Mouse (Mus musculus) stomach, embryonic 15.5 days (tissue): ENCODE measurements around the gene Dennd5a. TPM values are rescaled to one million over a fixed set of nuclear protein-coding genes. Genes with fewer than 3 reads are reported as not detected.
"Not testable (repeated sequence)": the region's sequence is repeated elsewhere in the genome, so short reads cannot be mapped to it uniquely, and the experiment has no call there.

ENCODE experiments used
- ATAC-seq: fragments of 200-750 bp; cut with Nextera tagmentation; 2 replicates; pipeline ENCODE4 v1.8.0; 2017; ENCODE audit warnings: low read depth, moderate number of reproducible peaks, moderate TSS enrichment; ENCODE audit not compliant: insufficient read depth, low FRiP score
- H3K27ac ChIP-seq: fragments of 300-500 bp; sonication (generic); 2 replicates; pipeline ENCODE4 v1.5.1; 2015; ENCODE audit warnings: mild to moderate bottlenecking, inconsistent platforms
- H3K27me3 ChIP-seq: fragments of 300-500 bp; sonication (generic); replicated peaks from 2 replicates; pipeline ENCODE4 v1.6.1; 2015; ENCODE audit warnings: inconsistent platforms
- H3K36me3 ChIP-seq: fragments of 300-500 bp; sonication (generic); 2 replicates; pipeline ENCODE4 v1.6.1; 2015; ENCODE audit warnings: inconsistent platforms
- H3K4me1 ChIP-seq: fragments of 300-500 bp; sonication (generic); 2 replicates; pipeline ENCODE4 v1.6.1; 2015; ENCODE audit warnings: inconsistent platforms
- H3K4me2 ChIP-seq: fragments of 300-500 bp; sonication (generic); 2 replicates; pipeline ENCODE4 v1.6.1; 2015; ENCODE audit warnings: mild to moderate bottlenecking, inconsistent platforms
- H3K4me3 ChIP-seq: fragments of 300-500 bp; sonication (generic); replicated peaks from 2 replicates; pipeline ENCODE4 v1.5.1; 2015; ENCODE audit warnings: inconsistent platforms
- H3K9ac ChIP-seq: fragments of 300-500 bp; sonication (generic); 2 replicates; pipeline ENCODE4 v1.6.1; 2015; ENCODE audit warnings: inconsistent platforms
- H3K9me3 ChIP-seq: fragments of 300-500 bp; sonication (generic); 2 replicates; pipeline ENCODE4 v1.6.1; 2016; ENCODE audit warnings: inconsistent platforms
- WGBS: fragments of 180-500 bp; shearing (Covaris S2); methylation state at CpG from one replicate; pipeline ENCODE4 v1.1.7; 2015; 5-methylcytosine and 5-hydroxymethylcytosine counted together
- polyA plus RNA-seq: library from polyadenylated mRNA; unstranded; fragments of >200 nt; fragmentation: Nextera tagmentation; extraction: Ambion mirVana; gene quantifications from 2 replicates; pipeline ENCODE4 v1.2.1, GENCODE M21; 2015

Dennd5a gene
- polyA plus RNA-seq, 1 experiment from 2014 or later, result 31.1 TPM

GRCm38 (mm10) chr7:109986133-109986669, 25.9 kb upstream of the Dennd5a start:
- peak; percentile 99 for ATAC-seq
- under 1% methylated on average over 43 of the region's 43 CpGs for WGBS
- Histone ChIP-seq H3K36me3 (0 out of 2 replicates have a peak, but pooled peaks cover 8% of the 10 kb centered on the region), H3K4me3 (peak overlapping the region; percentile 61), H3K4me2 (peak overlapping the region; percentile 64), H3K9ac (peak overlapping the region; percentile 49; the same call in 1 of the 2 replicates), H3K27ac (peak overlapping the region; percentile 86), H3K4me1 (no peaks in the 10 kb centered on the region; the same call in 1 of the 2 replicates), H3K9me3 (no peaks in the 10 kb centered on the region), H3K27me3 (no peaks in the 10 kb centered on the region)

- WGBS, result under 1% methylated on average over 27 of the region's 27 CpGs
- ATAC-seq, result no peak; the same call in none of the 2 replicates
These were observed 25.4 kb upstream of the Dennd5a start for GRCm38 (mm10) chr7:109985661-109986132.

GRCm38 (mm10) chr7:109984608-109985007, 24.3 kb upstream of the Dennd5a start:
- H3K27me3 ChIP-seq, H3K4me1 ChIP-seq, H3K9ac ChIP-seq, H3K9me3 ChIP-seq, ATAC-seq, H3K4me3 ChIP-seq, H3K36me3 ChIP-seq, H3K27ac ChIP-seq, H3K4me2 ChIP-seq: not testable (repeated sequence)
- WGBS, result 73% methylated on average over 5 of the region's 5 CpGs

More at GRCm38 (mm10) chr7:109985661-109986132, 25.4 kb upstream of the Dennd5a start:
- no peaks in the 10 kb centered on the region for H3K9me3 ChIP-seq
- no peaks in the 10 kb centered on the region for H3K27me3 ChIP-seq
- H3K27ac ChIP-seq, result peak overlapping the region; percentile 69; the same call in 1 of the 2 replicates
- H3K4me1 ChIP-seq, result no peaks in the 10 kb centered on the region; the same call in 1 of the 2 replicates
- peak overlapping the region; percentile 61 for H3K4me3 ChIP-seq
- H3K4me2 ChIP-seq, result peak overlapping the region; percentile 64
- H3K36me3 ChIP-seq, result 0 out of 2 replicates have a peak, but pooled peaks cover 8% of the 10 kb centered on the region
- H3K9ac ChIP-seq, result peak overlapping the region; percentile 49

- ATAC-seq, H3K4me3 ChIP-seq, H3K27me3 ChIP-seq, H3K4me2 ChIP-seq, H3K9me3 ChIP-seq, H3K4me1 ChIP-seq, H3K9ac ChIP-seq, H3K27ac ChIP-seq: not testable (repeated sequence)
- 66% methylated on average over 5 of the region's 5 CpGs for WGBS
- H3K36me3 ChIP-seq, result peaks cover 41% of the 10 kb centered on the region
These were observed 16.9 kb upstream of the Dennd5a start for GRCm38 (mm10) chr7:109977131-109977530.

- H3K4me3 ChIP-seq, result no peak overlapping the region
- H3K9ac ChIP-seq, result no peak overlapping the region
- H3K4me1 ChIP-seq, result no peaks in the 10 kb centered on the region
- ATAC-seq, result no peak
- WGBS, result 88% methylated on average over 6 of the region's 6 CpGs
- H3K4me2 ChIP-seq, result no peak overlapping the region
- no peak overlapping the region for H3K27ac ChIP-seq
- H3K27me3 ChIP-seq, result no peaks in the 10 kb centered on the region
- no peaks in the 10 kb centered on the region for H3K9me3 ChIP-seq
- H3K36me3 ChIP-seq, result peaks cover 35% of the 10 kb centered on the region
These were observed 15.9 kb upstream of the Dennd5a start for GRCm38 (mm10) chr7:109975966-109976715.

- Histone ChIP-seq H3K4me3 (no peak overlapping the region), H3K36me3 (peaks cover 5% of the 10 kb centered on the region; the same call in 1 of the 2 replicates), H3K4me1 (0 out of 2 replicates have a peak, but pooled peaks cover 5% of the 10 kb centered on the region), H3K9me3 (no peaks in the 10 kb centered on the region), H3K4me2 (no peak overlapping the region), H3K27ac (peak overlapping the region; percentile 57; the same call in 1 of the 2 replicates), H3K27me3 (no peaks in the 10 kb centered on the region), H3K9ac (no peak overlapping the region)
- no peak for ATAC-seq
These were observed 9.3 kb upstream of the Dennd5a start for GRCm38 (mm10) chr7:109969542-109969941.

GRCm38 (mm10) chr7:109968924-109969450, 8.7 kb upstream of the Dennd5a start:
- Histone ChIP-seq H3K4me2 (no peak overlapping the region), H3K27ac (peak overlapping the region; percentile 57), H3K4me1 (0 out of 2 replicates have a peak, but pooled peaks cover 5% of the 10 kb centered on the region), H3K9me3 (no peaks in the 10 kb centered on the region), H3K4me3 (no peak overlapping the region), H3K9ac (no peak overlapping the region), H3K36me3 (peaks cover 5% of the 10 kb centered on the region; the same call in 1 of the 2 replicates), H3K27me3 (no peaks in the 10 kb centered on the region)
- WGBS, result 0% methylated on average over 1 of the region's 2 CpGs
- ATAC-seq, result peak; percentile 73

- Histone ChIP-seq H3K9me3 (no peaks in the 10 kb centered on the region), H3K27ac (peak overlapping the region; percentile 33), H3K9ac (no peak overlapping the region), H3K4me3 (no peak overlapping the region), H3K27me3 (no peaks in the 10 kb centered on the region), H3K4me1 (0 out of 2 replicates have a peak, but pooled peaks cover 5% of the 10 kb centered on the region), H3K4me2 (no peak overlapping the region), H3K36me3 (peaks cover 5% of the 10 kb centered on the region; the same call in 1 of the 2 replicates)
- WGBS, result 60% methylated on average over 11 of the region's 11 CpGs
- 0 out of 2 replicates have a peak, but pooled peaks have one; percentile 43 for ATAC-seq
These were observed 7.7 kb upstream of the Dennd5a start for GRCm38 (mm10) chr7:109967805-109968579.

GRCm38 (mm10) chr7:109965658-109966057, 5.4 kb upstream of the Dennd5a start:
- Histone ChIP-seq H3K4me2 (no peak overlapping the region), H3K27ac (no peak overlapping the region), H3K36me3 (no peaks in the 10 kb centered on the region), H3K9me3 (no peaks in the 10 kb centered on the region), H3K27me3 (no peaks in the 10 kb centered on the region), H3K9ac (no peak overlapping the region), H3K4me3 (no peak overlapping the region), H3K4me1 (0 out of 2 replicates have a peak, but pooled peaks cover 6% of the 10 kb centered on the region)
- ATAC-seq, result no peak

- no peak for ATAC-seq
- Histone ChIP-seq H3K9me3 (no peaks in the 10 kb centered on the region), H3K4me1 (0 out of 2 replicates have a peak, but pooled peaks cover 10% of the 10 kb centered on the region), H3K4me3 (no peak overlapping the region), H3K9ac (no peak overlapping the region), H3K4me2 (no peak overlapping the region), H3K27me3 (no peaks in the 10 kb centered on the region), H3K27ac (no peak overlapping the region), H3K36me3 (no peaks in the 10 kb centered on the region)
- 95% methylated on average over 4 of the region's 4 CpGs for WGBS
These were observed 3.4 kb upstream of the Dennd5a start for GRCm38 (mm10) chr7:109963707-109964106.

GRCm38 (mm10) chr7:109962596-109962995, 2.3 kb upstream of the Dennd5a start:
- Histone ChIP-seq H3K27ac (no peak overlapping the region), H3K9me3 (no peaks in the 10 kb centered on the region), H3K9ac (no peak overlapping the region), H3K4me1 (0 out of 2 replicates have a peak, but pooled peaks cover 10% of the 10 kb centered on the region), H3K4me3 (no peak overlapping the region), H3K4me2 (no peak overlapping the region), H3K27me3 (no peaks in the 10 kb centered on the region), H3K36me3 (no peaks in the 10 kb centered on the region)
- WGBS, result 70% methylated on average over 4 of the region's 4 CpGs
- ATAC-seq, result no peak
